Mouse (Mus musculus): ENCODE measurements around the gene Luc7l2. TPM values are rescaled to one million over a fixed set of nuclear protein-coding genes. Genes with fewer than 3 reads are reported as not detected.

The Luc7l2 gene
- polyA plus RNA-seq, 1 experiment = 128 TPM

DNA sequence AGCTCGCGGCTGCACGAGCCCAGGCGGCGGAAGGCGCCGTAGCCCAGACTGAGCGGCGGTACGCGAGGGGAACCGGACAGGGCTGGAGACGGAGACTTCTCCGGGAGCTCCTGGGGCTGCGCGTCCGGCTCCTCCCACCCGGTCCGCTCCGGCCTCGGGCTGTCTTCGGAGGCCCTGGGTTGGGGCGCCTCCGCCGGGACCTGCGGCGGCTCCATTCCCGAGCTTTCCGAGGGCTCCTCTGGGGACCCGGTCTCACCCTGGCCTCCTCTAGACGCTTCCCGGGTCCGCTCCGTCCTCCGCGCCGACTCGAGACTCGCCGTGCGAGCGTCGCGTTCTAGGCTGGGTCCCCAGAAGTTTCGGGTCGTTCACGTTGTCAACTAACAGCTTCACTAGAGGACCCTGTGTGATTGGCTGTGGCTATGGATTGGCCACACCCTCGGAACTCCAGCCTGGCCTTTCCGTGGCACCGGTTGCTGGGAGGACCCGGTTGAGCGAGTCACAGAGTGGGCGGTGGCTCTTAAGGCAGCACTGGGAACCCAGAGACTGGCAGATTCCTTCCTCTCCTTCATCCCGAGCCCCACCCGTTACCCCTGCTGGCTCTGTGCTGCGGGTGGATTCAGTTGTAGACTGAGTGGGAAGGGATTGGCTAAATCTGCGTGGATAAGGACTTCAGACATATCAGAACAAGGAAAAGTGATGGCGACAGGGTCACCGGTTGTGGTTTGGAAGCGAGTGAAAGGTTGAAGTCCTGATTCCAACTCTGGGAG, 85.9 kb downstream of the Luc7l2 start, which contains the start of gene Klrg2:
Gene Klrg2, minus strand, starts transcription at position 391 of the 767 bp plus-strand sequence.
- Histone ChIP-seq H3K4me3 (ENCODE audit: insufficient read depth, low read depth, low read length) (peak within 1 kb of the TSS; percentile 47), H3K27ac (ENCODE audit: insufficient read depth, low read depth, low read length) (no peak within 1 kb of the TSS), H3K4me1 (ENCODE audit: control insufficient read depth, insufficient read depth, low read length) (peaks cover 17% of the 10 kb centered on the region)
- 1% methylated on average over 60 of the region's 60 CpGs for WGBS
- no peak for TF ChIP-seq CTCF (IDR thresholded peaks at IDR 0.05; ENCODE audit: insufficient read depth, low read depth, low read length)
- TF ChIP-seq POLR2A (IDR thresholded peaks at IDR 0.05; ENCODE audit: insufficient read depth, low read depth, low read length) = no peak

DNA sequence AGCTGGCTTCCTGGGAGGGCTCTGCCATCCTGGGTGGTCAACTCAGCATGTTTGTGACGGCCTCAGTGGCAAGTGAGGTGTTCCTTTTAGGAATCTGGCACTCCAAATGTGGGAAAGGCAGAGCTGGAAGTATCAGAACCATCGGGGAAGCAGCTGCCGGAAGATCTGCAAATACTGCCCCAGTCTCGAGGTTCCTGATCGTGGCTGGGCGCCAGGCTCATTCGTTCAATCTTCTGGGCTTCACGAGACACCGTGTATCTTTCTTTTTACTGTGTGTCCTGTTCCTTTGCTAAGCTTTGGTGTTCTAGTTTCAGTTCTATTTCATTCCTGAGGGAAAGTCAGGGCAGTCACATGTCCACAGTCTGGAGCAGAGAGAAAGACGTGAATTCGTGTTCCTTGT, 89.3 kb downstream of the Luc7l2 start:
- TF ChIP-seq CTCF (IDR thresholded peaks at IDR 0.05; ENCODE audit: insufficient read depth, low read depth, low read length) (no peak), POLR2A (IDR thresholded peaks at IDR 0.05; ENCODE audit: insufficient read depth, low read depth, low read length) (no peak)
- H3K27ac ChIP-seq (ENCODE audit: insufficient read depth, low read depth, low read length) = no peak overlapping the region
- WGBS = 60% methylated on average over 11 of the region's 11 CpGs
- no peak overlapping the region for H3K4me3 ChIP-seq (ENCODE audit: insufficient read depth, low read depth, low read length)
- peaks cover 17% of the 10 kb centered on the region for H3K4me1 ChIP-seq (ENCODE audit: control insufficient read depth, insufficient read depth, low read length)

DNA sequence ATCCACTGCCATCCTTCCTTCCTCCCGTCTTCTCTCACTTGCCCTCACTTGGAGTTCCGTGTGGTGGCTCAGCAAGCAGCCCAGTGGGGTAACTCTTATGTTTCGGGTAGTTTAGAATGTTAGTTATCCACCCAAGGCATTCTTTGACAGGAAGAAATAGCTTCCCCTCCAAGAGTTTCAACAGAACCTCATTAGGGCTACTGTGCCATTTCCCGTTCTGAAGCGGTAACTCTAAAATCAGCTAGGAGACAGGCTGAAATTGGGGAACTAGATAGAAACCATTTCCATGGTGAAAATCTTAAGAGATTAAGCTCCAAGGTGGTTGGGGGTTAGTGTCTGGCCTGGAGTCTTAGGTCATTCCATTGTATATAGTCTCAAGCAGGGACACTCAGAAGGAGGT, 90.1 kb downstream of the Luc7l2 start:
- Histone ChIP-seq H3K27ac (ENCODE audit: insufficient read depth, low read depth, low read length) (no peak overlapping the region), H3K4me1 (ENCODE audit: control insufficient read depth, insufficient read depth, low read length) (peaks cover 13% of the 10 kb centered on the region), H3K4me3 (ENCODE audit: insufficient read depth, low read depth, low read length) (no peak overlapping the region)
- WGBS = 69% methylated on average over 5 of the region's 5 CpGs
- TF ChIP-seq POLR2A (IDR thresholded peaks at IDR 0.05; ENCODE audit: insufficient read depth, low read depth, low read length) (no peak), CTCF (IDR thresholded peaks at IDR 0.05; ENCODE audit: insufficient read depth, low read depth, low read length) (no peak)

DNA sequence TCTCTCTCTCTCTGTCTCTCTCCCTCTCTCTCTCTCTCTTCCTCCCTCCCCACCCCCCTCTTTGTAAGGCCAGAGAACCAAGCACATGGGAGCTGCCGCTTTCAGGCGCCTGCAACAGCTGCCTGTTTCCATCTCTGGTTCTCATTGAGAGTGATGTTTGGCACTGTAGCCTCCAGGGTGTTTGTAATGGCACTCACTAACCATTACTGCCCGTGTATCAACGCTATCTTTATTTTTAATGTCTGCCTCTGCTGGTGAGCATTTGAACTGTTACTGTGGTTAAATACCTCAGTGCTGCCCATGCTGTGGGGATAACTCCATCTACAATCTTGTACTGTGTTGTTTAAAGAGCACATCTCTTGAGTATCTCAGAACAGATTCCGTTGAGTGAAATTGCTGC, 90.5 kb downstream of the Luc7l2 start:
- Histone ChIP-seq H3K4me3 (ENCODE audit: insufficient read depth, low read depth, low read length) (no peak overlapping the region), H3K27ac (ENCODE audit: insufficient read depth, low read depth, low read length) (no peak overlapping the region), H3K4me1 (ENCODE audit: control insufficient read depth, insufficient read depth, low read length) (peaks cover 10% of the 10 kb centered on the region)
- WGBS = 40% methylated on average over 5 of the region's 5 CpGs
- TF ChIP-seq CTCF (IDR thresholded peaks at IDR 0.05; ENCODE audit: insufficient read depth, low read depth, low read length) (no peak), POLR2A (IDR thresholded peaks at IDR 0.05; ENCODE audit: insufficient read depth, low read depth, low read length) (no peak)

DNA sequence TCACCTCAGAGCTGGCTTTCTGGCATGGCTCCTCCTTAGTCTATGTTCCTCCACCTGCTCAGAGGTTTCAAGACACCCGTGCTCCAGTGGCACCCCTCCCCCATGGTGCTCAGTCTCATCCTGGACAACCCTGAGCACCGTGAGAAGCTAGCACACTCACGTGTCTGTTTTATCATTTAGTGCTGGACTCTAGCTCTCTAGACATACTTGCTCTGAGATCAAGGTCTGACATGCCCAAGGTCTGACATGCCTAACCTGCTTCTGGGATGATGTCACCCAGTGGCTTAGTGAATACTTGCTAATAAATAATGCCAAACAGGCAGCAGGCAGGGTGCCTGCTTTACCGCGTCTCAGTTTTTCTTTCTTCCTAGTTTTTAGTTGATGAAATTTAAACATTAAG, 91.5 kb downstream of the Luc7l2 start:
- Histone ChIP-seq H3K4me1 (ENCODE audit: control insufficient read depth, insufficient read depth, low read length) (0 out of 2 replicates have a peak, but pooled peaks cover 2% of the 10 kb centered on the region), H3K27ac (ENCODE audit: insufficient read depth, low read depth, low read length) (no peak overlapping the region), H3K4me3 (ENCODE audit: insufficient read depth, low read depth, low read length) (no peak overlapping the region)
- TF ChIP-seq POLR2A (IDR thresholded peaks at IDR 0.05; ENCODE audit: insufficient read depth, low read depth, low read length) (no peak), CTCF (IDR thresholded peaks at IDR 0.05; ENCODE audit: insufficient read depth, low read depth, low read length) (no peak)
- 87% methylated on average over 5 of the region's 5 CpGs for WGBS

DNA sequence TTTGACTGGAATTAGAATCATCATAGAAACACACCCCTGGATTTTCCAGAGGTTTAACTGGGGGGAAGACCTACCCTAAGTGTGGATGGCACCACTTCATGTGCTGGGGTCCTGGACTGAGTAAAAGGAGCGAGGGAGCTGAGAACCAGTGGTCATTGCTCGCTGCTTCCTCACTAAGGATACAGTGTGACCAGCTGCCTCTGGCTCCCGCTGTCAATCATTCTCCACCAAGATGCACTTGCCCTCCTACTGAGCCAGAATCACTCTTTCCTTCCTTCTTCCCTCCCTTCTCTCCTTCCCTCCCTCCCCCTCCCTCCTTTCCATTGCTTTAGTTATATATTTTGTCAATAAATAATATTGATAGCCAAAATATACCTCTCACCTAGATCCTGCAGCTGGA, 91.9 kb downstream of the Luc7l2 start:
- 95% methylated on average over 3 of the region's 3 CpGs for WGBS
- TF ChIP-seq POLR2A (IDR thresholded peaks at IDR 0.05; ENCODE audit: insufficient read depth, low read depth, low read length) = no peak
- TF ChIP-seq CTCF (IDR thresholded peaks at IDR 0.05; ENCODE audit: insufficient read depth, low read depth, low read length) = no peak
- H3K27ac ChIP-seq (ENCODE audit: insufficient read depth, low read depth, low read length) = no peak overlapping the region

DNA sequence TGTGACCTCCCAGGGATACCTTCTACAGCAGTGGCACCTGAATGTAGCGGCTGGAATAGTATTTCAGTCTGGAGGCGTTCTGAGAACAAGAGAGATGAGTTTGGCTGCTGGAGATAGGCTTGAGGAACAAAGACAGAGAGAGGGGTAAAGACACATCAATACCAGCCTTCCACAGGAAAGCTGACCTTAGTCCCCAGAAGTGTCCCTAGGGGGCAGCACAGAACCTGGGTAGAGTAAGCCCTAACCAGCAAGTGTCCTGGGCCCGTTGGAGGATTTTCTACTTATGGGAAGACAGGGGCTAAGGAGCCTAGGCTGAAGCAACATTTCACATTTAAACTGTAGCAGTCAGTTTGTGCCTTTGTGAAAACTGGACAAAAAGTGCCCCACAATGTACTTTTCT, 98.4 kb downstream of the Luc7l2 start:
- no peaks in the 10 kb centered on the region for H3K4me1 ChIP-seq (ENCODE audit: control insufficient read depth, insufficient read depth, low read length)
- 72% methylated on average over 3 of the region's 3 CpGs for whole genome bisulfite sequencing
- TF ChIP-seq CTCF (IDR thresholded peaks at IDR 0.05; ENCODE audit: insufficient read depth, low read depth, low read length) = no peak
- no peak for TF ChIP-seq POLR2A (IDR thresholded peaks at IDR 0.05; ENCODE audit: insufficient read depth, low read depth, low read length)
- H3K27ac ChIP-seq (ENCODE audit: insufficient read depth, low read depth, low read length) = no peak overlapping the region
- no peak overlapping the region for H3K4me3 ChIP-seq (ENCODE audit: insufficient read depth, low read depth, low read length)

More for the DNA sequence above, 91.9 kb downstream of the Luc7l2 start:
- Histone ChIP-seq H3K4me1 (ENCODE audit: control insufficient read depth, insufficient read depth, low read length) (0 out of 2 replicates have a peak, but pooled peaks cover 2% of the 10 kb centered on the region), H3K4me3 (ENCODE audit: insufficient read depth, low read depth, low read length) (no peak overlapping the region)

DNA sequence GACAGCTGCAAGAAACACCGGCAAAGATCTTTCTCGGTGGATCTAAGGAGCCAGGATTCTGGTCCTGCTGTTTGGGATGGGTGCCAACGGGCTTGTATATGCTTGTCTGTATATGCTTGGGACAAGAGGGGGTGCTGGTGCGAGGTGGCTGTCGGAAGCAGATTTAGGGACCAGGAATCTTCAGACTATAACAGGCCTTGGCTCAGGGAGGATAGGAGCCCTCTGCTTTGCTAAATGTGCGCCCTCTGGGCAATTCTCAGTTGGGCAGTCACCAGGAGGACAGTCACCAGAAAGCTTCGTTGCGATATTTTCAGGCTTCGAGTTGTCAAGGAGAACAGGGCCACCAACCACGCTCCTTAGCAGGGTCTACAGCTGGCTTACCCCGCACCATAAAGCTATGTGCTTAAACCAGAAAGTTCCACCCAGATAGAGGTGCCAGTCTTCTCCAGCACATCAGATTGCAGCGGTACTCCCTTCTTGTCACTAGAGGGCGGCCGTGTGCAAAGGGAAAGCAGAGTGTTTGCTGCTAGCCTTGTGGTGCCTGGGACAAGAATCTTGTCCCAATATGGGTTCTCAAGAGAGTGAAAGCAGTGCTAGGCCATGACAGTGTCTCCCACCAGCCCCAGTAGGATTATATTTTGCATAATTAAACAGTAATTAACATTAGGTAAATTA, 99.3 kb downstream of the Luc7l2 start:
- Histone ChIP-seq H3K4me1 (ENCODE audit: control insufficient read depth, insufficient read depth, low read length) (no peaks in the 10 kb centered on the region), H3K4me3 (ENCODE audit: insufficient read depth, low read depth, low read length) (no peak overlapping the region), H3K27ac (ENCODE audit: insufficient read depth, low read depth, low read length) (no peak overlapping the region)
- 37% methylated on average over 14 of the region's 14 CpGs for WGBS
- TF ChIP-seq CTCF (IDR thresholded peaks at IDR 0.05; ENCODE audit: insufficient read depth, low read depth, low read length) (peak; percentile 60; the same call in 1 of the 2 replicates), POLR2A (IDR thresholded peaks at IDR 0.05; ENCODE audit: insufficient read depth, low read depth, low read length) (no peak)

Other genes with a start within 250 kb of the Luc7l2 start
- not detected in 2 replicates for gene Zc3hav1, start 196.7 kb upstream of the Luc7l2 start, polyA plus RNA-seq (2012; ENCODE audit: insufficient read depth, insufficient read length, low replicate concordance, missing spikeins)
- gene Ttc26, start 169.9 kb upstream of the Luc7l2 start, polyA plus RNA-seq (2012; ENCODE audit: insufficient read depth, insufficient read length, low replicate concordance, missing spikeins) = not detected in 2 replicates
- gene Ubn2, start 117.4 kb upstream of the Luc7l2 start, polyA plus RNA-seq (2012; ENCODE audit: insufficient read depth, insufficient read length, low replicate concordance, missing spikeins) = not detected in 2 replicates
- gene Fmc1, start 17.8 kb upstream of the Luc7l2 start, polyA plus RNA-seq (2012; ENCODE audit: insufficient read depth, insufficient read length, low replicate concordance, missing spikeins) = not detected in 2 replicates
- not detected in 2 replicates for gene Klrg2, start 85.9 kb downstream of the Luc7l2 start, polyA plus RNA-seq (2012; ENCODE audit: insufficient read depth, insufficient read length, low replicate concordance, missing spikeins)
- gene Clec2l, start 111.7 kb downstream of the Luc7l2 start, polyA plus RNA-seq (2012; ENCODE audit: insufficient read depth, insufficient read length, low replicate concordance, missing spikeins) = not detected in 2 replicates